Mouse (Mus musculus) gastrocnemius, adult 8-10 months (tissue): ENCODE measurements around the gene Dok3. TPM values are rescaled to one million over a fixed set of nuclear protein-coding genes. Genes with fewer than 3 reads are reported as not detected.

ENCODE experiments used
- DNase-seq, 2 experiments: peaks; one replicate each; pipeline ENCODE4 v3.0.0; 2022; ENCODE audit warnings: low spot score in 2 of 2
- microRNA-seq: library from miRNA; unstranded; fragments of <30 nt; microRNA quantifications from one replicate; pipeline ENCODE4 v1.2.0, GENCODE M21; 2022
- total RNA-seq, 4 experiments: library from RNA; stranded (reverse); gene quantifications; 2 replicates each; pipeline ENCODE4 v1.2.4; 2022

The Dok3 gene
- total RNA-seq, 4 experiments from 2014 or later = 0.61 to 1.1 (median 0.79) TPM

GRCm38 (mm10) chr13:55478036-55478435 is 51.1 kb downstream of the Dok3 start:
- no peak for DNase-seq

GRCm38 (mm10) chr13:55477492-55477891 is 51.6 kb downstream of the Dok3 start:
- DNase-seq = no peak

- DNase-seq = no peak
Observed at GRCm38 (mm10) chr13:55476256-55476655, 52.8 kb downstream of the Dok3 start.

GRCm38 (mm10) chr13:55475750-55476149 is 53.3 kb downstream of the Dok3 start:
- no peak for DNase-seq

DNA sequence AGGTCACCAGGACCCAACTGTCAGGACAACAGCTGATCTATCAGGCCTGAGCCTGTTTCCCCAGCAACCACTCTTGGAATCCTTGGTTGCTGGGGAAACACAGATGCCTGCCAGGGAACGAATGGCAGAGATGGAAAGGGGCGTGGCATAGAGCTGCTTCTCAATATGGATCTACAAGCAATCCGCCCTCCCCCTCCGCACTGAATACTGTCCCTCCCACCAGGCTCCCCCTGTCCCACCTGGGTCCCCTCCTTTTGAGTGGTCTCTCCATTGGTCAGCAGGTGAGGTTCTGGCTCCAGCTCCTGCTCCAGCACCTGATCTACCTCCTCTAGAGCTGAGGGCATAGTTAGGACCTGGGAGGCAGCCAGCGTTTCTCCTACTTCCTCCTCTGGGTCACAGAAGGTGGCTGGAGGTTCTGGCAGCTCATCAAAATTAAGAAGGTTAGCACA is 54.5 kb downstream of the Dok3 start:
- DNase-seq = no peak

DNA sequence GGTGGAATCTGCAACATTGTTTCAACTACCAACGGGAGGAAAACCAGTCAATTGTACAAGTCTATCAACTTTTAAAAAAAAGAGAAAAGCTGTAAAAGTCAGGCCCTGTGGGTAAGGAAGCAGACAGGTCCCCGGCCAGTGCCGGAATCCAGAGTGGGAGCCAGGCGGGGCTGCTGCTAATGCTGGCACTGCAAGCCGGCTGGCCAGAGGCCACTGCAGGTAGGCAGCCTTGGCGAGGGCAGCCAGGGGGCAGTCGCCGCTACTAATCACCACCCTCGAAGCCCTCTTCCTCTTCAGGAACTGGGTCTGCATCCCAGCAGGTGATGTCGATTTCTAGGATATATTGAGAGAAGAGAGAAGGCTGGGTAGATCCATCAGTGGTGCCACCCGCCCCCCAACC is 55.1 kb downstream of the Dok3 start:
- no peak for DNase-seq

Small RNA genes within 50 kb of the gene (microRNA-seq; reads per million reads assigned to microRNA genes)
- gene Mir6944 = not detected
- gene Mir6945 = 13.3 reads per million, percentile 10 among the genes with 10 or more reads in this experiment

Other genes with a start within 250 kb of the Dok3 start
- 10 to 100 TPM; 12.6 to 19.7 (median 16.9) TPM for gene Prelid1, start 208.8 kb downstream of the Dok3 start, total RNA-seq
- 10 to 100 TPM; 32.0 to 37.3 (median 34.5) TPM for gene Rab24, start 207.3 kb downstream of the Dok3 start, total RNA-seq
- not detected for gene Mxd3, start 199.5 kb downstream of the Dok3 start, total RNA-seq
- 10 to 100 TPM; 32.5 to 39.6 (median 34.6) TPM for gene Lman2, start 166.5 kb downstream of the Dok3 start, total RNA-seq
- gene Rgs14, start 159.6 kb downstream of the Dok3 start, total RNA-seq = under 1 TPM in 2 of 4 experiments, not detected in 2; 0.29 to 0.35 TPM
- not detected for gene Slc34a1, start 131.1 kb downstream of the Dok3 start, total RNA-seq
- gene Pfn3, start 114.1 kb downstream of the Dok3 start, total RNA-seq = not detected
- not detected for gene F12, start 102.5 kb downstream of the Dok3 start, total RNA-seq
- 1 to 10 TPM; 6.9 to 9.7 (median 9.4) TPM for gene Grk6, start 84.2 kb downstream of the Dok3 start, total RNA-seq
- gene Prr7, start 65.0 kb downstream of the Dok3 start, total RNA-seq = under 1 TPM in 2 of 4 experiments, not detected in 2; 0.20 to 0.39 TPM
- gene Dbn1, start 41.2 kb downstream of the Dok3 start, total RNA-seq = 1 to 10 TPM; 2.9 to 4.0 (median 3.4) TPM
- gene Pdlim7, start 15.6 kb downstream of the Dok3 start, total RNA-seq = 100 to 1,000 TPM; 476 to 539 (median 493) TPM
- 10 to 100 TPM in 1 of 4 experiments, 1 to 10 TPM in 3; 8.3 to 12.2 (median 9.2) TPM for gene Ddx41, start 7.4 kb upstream of the Dok3 start, total RNA-seq
- 10 to 100 TPM in 3 of 4 experiments, 1 to 10 TPM in 1; 7.8 to 14.0 (median 10.1) TPM for gene Fam193b, start 41.8 kb upstream of the Dok3 start, total RNA-seq
- gene Tmed9, start 44.4 kb upstream of the Dok3 start, total RNA-seq = 10 to 100 TPM; 54.1 to 64.0 (median 60.1) TPM
- 1 to 10 TPM; 4.8 to 5.8 (median 5.1) TPM for gene B4galt7, start 70.6 kb upstream of the Dok3 start, total RNA-seq
- gene Caml, start 93.7 kb upstream of the Dok3 start, total RNA-seq = 10 to 100 TPM in 1 of 4 experiments, 1 to 10 TPM in 3; 7.8 to 11.9 (median 8.7) TPM
- gene Ddx46, start 105.7 kb upstream of the Dok3 start, total RNA-seq = 10 to 100 TPM; 20.3 to 27.5 (median 23.8) TPM
- gene B230219D22Rik, start 163.8 kb upstream of the Dok3 start, total RNA-seq = 10 to 100 TPM; 28.4 to 32.8 (median 30.8) TPM
- 10 to 100 TPM; 31.8 to 40.0 (median 34.2) TPM for gene Txndc15, start 185.4 kb upstream of the Dok3 start, total RNA-seq
- 10 to 100 TPM; 17.5 to 22.8 (median 19.3) TPM for gene Pcbd2, start 198.1 kb upstream of the Dok3 start, total RNA-seq